Mouse (Mus musculus): Measurements from ENCODE around the gene Zfp708. TPM values are rescaled to one million over a fixed set of nuclear protein-coding genes. Genes with fewer than 3 reads are reported as not detected.
"Not testable (repeated sequence)": the region's sequence is repeated elsewhere in the genome, so short reads cannot be mapped to it uniquely, and the experiment has no call there.

Zfp708 gene
- polyA plus RNA-seq (2014; fragmentation: Nextera tagmentation; extraction: Ambion mirVana), result 9.9 and 10.2 TPM in 2 replicates

DNA sequence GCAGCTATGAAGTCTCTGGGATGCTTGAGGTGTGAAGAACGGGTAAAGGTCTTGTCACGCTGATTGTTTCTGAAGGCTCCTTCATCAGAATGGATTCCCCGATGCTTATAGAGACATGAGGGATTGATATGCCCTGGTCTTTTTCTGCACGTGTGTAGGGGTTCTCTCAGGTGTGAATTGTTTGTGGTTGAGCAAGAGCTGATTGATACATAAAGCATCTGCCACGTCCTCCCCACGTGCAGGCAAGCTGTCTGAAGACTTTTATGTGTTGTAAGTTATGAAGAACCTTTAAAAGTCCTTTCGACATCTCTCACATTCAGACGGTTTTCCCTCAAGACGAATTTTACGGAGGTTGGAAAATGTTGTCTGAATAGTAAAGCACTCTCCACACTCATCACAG is at the start of gene Zfp708:
Zfp708 (minus strand) TSS at position 101 of the 400 bp plus-strand sequence.
- Histone ChIP-seq H3K9ac (replicated peaks; ENCODE audit: low read depth, low read length) (no peak within 1 kb of the TSS), H3K4me1 (ENCODE audit: control insufficient read depth, insufficient read depth, low read length) (no peaks in the 10 kb centered on the region), H3K27me3 (ENCODE audit: control insufficient read depth, insufficient read depth, low read length) (no peaks in the 10 kb centered on the region), H3K36me3 (ENCODE audit: control insufficient read depth, insufficient read depth, low read length) (no peaks in the 10 kb centered on the region), H3K27ac (ENCODE audit: low read depth, low read length) (no peak within 1 kb of the TSS), H3K4me2 (ENCODE audit: low read depth, low read length) (no peak within 1 kb of the TSS), H3K4me3 (ENCODE audit: low read depth, low read length) (no peak within 1 kb of the TSS), H3K9me3 (ENCODE audit: control insufficient read depth, low read length) (no peaks in the 10 kb centered on the region)
- no peak for ATAC-seq (ENCODE audit: low read depth)
- 93% methylated on average over 10 of the region's 10 CpGs for WGBS

DNA sequence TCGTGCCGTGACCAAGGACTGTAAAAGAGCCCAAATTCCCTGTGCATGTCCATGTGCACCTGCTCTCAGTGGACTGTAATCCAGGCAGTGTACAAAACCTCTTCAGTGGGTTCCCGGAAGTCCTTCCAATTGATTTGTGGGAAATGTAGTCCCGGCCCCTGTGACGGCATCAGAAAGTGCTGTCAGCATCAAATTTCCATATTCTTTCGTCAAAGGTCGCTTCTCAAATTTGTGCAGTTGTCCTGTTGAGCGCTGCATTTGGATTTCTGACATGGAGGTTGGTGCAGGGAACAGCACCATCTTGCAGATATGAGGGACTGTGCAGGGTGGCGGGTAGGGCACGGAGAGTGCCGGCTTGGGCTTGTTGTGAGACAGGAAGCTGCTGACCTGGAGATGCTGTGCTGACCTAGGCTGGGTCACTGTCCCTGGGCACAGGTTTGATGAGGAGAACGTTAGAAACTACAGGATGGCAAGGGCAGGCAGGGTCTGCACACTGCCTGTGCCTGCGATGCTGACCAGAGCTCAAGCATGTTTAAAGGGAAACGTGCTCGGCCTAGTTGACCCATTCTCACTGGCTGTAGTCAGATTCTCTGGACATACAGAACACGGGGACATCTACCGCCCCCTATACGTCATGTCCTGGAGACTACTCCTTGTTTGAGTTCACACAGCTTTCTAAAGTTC is 30.4 kb upstream of the Zfp708 start:
- 1% methylated on average over 18 of the region's 18 CpGs for WGBS
- H3K4me1 ChIP-seq (ENCODE audit: control insufficient read depth, insufficient read depth, low read length), result no peaks in the 10 kb centered on the region; the same call in 1 of the 2 replicates
- peak overlapping the region; percentile 78 for H3K27ac ChIP-seq (ENCODE audit: low read depth, low read length)
- peak overlapping the region; percentile 81 for H3K4me2 ChIP-seq (ENCODE audit: low read depth, low read length)
- no peaks in the 10 kb centered on the region for H3K27me3 ChIP-seq (ENCODE audit: control insufficient read depth, insufficient read depth, low read length)
- H3K9me3 ChIP-seq (ENCODE audit: control insufficient read depth, low read length), result no peaks in the 10 kb centered on the region
- peak overlapping the region; percentile 76 for H3K9ac ChIP-seq (replicated peaks; ENCODE audit: low read depth, low read length)
- H3K4me3 ChIP-seq (ENCODE audit: low read depth, low read length), result peak overlapping the region; percentile 72
- peak; percentile 98 for ATAC-seq (ENCODE audit: low read depth)
- no peaks in the 10 kb centered on the region for H3K36me3 ChIP-seq (ENCODE audit: control insufficient read depth, insufficient read depth, low read length)

DNA sequence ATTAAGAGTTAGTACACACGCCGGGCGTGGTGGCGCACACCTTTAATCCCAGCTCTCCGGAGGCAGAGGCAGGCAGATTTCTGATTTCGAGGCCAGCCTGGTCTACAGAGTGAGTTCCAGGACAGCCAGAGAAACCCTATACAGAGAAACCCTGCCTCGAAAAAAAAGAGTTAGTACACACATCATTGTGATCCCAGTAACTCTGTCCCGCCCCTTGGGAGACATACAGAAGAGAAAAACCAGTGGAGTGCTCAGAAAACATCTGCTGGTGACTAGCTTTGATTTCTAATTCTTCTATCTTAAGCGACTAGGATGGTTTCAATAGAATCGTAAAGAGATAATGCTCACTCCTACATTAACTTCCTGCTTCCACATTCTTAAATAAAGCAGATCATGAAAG is 29.7 kb upstream of the Zfp708 start:
- H3K4me1 ChIP-seq (ENCODE audit: control insufficient read depth, insufficient read depth, low read length), result not testable (repeated sequence)

DNA sequence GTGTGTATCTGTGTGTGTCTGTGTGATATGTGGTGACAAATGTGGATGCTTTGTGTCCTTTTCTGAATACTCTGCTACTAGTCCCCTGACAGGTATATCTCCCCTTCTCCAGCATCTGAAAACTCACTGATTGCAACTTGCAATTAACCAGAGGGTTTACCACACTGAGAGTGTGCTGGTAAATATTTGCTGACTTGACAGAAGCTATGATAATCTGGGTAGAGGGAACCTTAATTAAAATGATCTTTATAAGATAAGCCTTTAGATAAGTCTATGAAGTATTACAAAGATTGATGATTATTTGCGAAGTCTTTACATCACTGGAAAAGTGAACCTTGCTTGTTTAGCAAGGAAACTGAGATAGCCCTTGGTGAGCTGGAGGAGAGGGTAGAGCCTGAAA is 26.7 kb upstream of the Zfp708 start:
- no peaks in the 10 kb centered on the region for H3K36me3 ChIP-seq (ENCODE audit: control insufficient read depth, insufficient read depth, low read length)
- WGBS, result 90% methylated on average over 1 of the region's 1 CpGs

More for the DNA sequence above, 29.7 kb upstream of the Zfp708 start:
- Histone ChIP-seq H3K27ac (ENCODE audit: low read depth, low read length) (peak overlapping the region; percentile 78; the same call in 1 of the 2 replicates), H3K4me3 (ENCODE audit: low read depth, low read length) (peak overlapping the region; percentile 72; the same call in 1 of the 2 replicates), H3K4me2 (ENCODE audit: low read depth, low read length) (peak overlapping the region; percentile 81)
- H3K36me3 ChIP-seq (ENCODE audit: control insufficient read depth, insufficient read depth, low read length); H3K9me3 ChIP-seq (ENCODE audit: control insufficient read depth, low read length); H3K27me3 ChIP-seq (ENCODE audit: control insufficient read depth, insufficient read depth, low read length); H3K9ac ChIP-seq (replicated peaks; ENCODE audit: low read depth, low read length): not testable (repeated sequence)
- 0 out of 2 replicates have a peak, but pooled peaks have one; percentile 35 for ATAC-seq (ENCODE audit: low read depth)
- WGBS, result 74% methylated on average over 10 of the region's 10 CpGs

DNA sequence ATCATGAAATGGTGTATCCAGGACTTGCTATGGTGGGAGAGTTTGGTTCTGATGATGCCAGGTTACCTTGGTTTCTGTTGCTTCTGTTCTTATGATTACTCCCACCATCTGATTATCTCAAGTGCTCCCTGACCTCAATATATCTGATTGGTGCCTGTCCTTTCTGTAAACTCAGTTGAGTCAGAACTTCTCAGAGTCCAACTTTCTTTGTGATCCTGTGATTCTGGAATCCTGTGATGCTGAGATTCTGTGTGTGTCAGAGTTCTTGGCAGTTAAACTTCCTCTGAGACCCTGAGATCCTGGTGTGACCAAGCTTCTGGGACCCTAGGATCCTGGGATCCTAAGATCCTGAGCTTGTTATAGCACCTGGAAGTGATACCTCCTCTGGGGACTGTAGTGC is 23.6 kb upstream of the Zfp708 start, which contains the start of gene Zfp759:
Zfp759 (plus strand) TSS at position 301 of the 400 bp plus-strand sequence.
- H3K4me1 ChIP-seq (ENCODE audit: control insufficient read depth, insufficient read depth, low read length); H3K4me3 ChIP-seq (ENCODE audit: low read depth, low read length); H3K9ac ChIP-seq (replicated peaks; ENCODE audit: low read depth, low read length); ATAC-seq (ENCODE audit: low read depth); H3K9me3 ChIP-seq (ENCODE audit: control insufficient read depth, low read length); H3K27ac ChIP-seq (ENCODE audit: low read depth, low read length); H3K27me3 ChIP-seq (ENCODE audit: control insufficient read depth, insufficient read depth, low read length); H3K4me2 ChIP-seq (ENCODE audit: low read depth, low read length); H3K36me3 ChIP-seq (ENCODE audit: control insufficient read depth, insufficient read depth, low read length): not testable (repeated sequence)

More for the DNA sequence above, 26.7 kb upstream of the Zfp708 start:
- H3K9me3 ChIP-seq (ENCODE audit: control insufficient read depth, low read length), result no peaks in the 10 kb centered on the region
- no peak overlapping the region for H3K4me2 ChIP-seq (ENCODE audit: low read depth, low read length)
- no peaks in the 10 kb centered on the region for H3K27me3 ChIP-seq (ENCODE audit: control insufficient read depth, insufficient read depth, low read length)
- H3K4me3 ChIP-seq (ENCODE audit: low read depth, low read length), result no peak overlapping the region
- H3K4me1 ChIP-seq (ENCODE audit: control insufficient read depth, insufficient read depth, low read length), result no peaks in the 10 kb centered on the region; the same call in 1 of the 2 replicates
- ATAC-seq (ENCODE audit: low read depth), result no peak
- H3K27ac ChIP-seq (ENCODE audit: low read depth, low read length), result no peak overlapping the region
- H3K9ac ChIP-seq (replicated peaks; ENCODE audit: low read depth, low read length), result no peak overlapping the region

DNA sequence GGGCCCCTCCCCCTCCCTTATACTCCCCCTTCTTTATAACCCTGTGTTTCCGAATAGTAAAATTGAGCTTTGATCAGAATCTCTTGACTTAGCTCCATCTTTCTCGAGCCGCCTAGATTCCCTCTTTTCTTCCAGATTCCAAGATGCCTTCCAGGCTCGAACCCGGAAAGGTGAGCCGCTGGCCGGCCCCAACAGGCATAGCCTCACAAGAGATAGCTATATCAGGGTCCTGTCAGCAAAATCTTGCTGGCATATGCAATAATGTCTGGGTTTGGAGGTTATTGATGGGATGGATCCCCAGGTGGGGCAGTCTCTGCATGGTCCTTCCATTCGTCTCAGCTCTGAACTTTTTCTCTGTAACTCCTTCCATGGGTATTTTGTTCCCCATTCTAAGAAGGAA is 18.4 kb upstream of the Zfp708 start, which contains the start of gene Rslcan18:
Rslcan18 (minus strand) TSS at position 101 of the 400 bp plus-strand sequence.
- not testable (repeated sequence) for H3K36me3 ChIP-seq (ENCODE audit: control insufficient read depth, insufficient read depth, low read length); H3K9me3 ChIP-seq (ENCODE audit: control insufficient read depth, low read length); H3K27ac ChIP-seq (ENCODE audit: low read depth, low read length); ATAC-seq (ENCODE audit: low read depth); H3K4me1 ChIP-seq (ENCODE audit: control insufficient read depth, insufficient read depth, low read length); H3K27me3 ChIP-seq (ENCODE audit: control insufficient read depth, insufficient read depth, low read length); H3K4me2 ChIP-seq (ENCODE audit: low read depth, low read length); H3K9ac ChIP-seq (replicated peaks; ENCODE audit: low read depth, low read length); H3K4me3 ChIP-seq (ENCODE audit: low read depth, low read length)
- 92% methylated on average over 8 of the region's 8 CpGs for WGBS

DNA sequence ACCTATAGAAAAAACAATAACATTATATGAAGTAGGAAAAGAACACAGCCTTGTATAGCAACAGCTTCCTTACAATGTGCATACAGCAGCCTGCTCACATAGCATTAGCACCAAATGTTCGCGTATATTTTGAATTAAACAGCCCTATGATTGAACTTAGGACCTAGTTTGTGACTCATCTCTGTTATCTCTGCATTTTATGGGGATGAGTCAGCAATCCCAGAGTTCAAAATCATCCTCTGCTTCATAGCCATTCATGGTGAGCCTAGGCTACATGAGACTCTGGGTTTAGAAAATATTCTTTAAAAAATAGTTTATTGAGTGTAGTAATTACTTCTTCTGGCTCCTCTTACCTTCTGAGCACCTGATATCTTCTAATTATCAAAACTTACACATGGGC is 15.5 kb upstream of the Zfp708 start:
- Histone ChIP-seq H3K9ac (replicated peaks; ENCODE audit: low read depth, low read length) (no peak overlapping the region), H3K4me3 (ENCODE audit: low read depth, low read length) (no peak overlapping the region), H3K4me2 (ENCODE audit: low read depth, low read length) (no peak overlapping the region), H3K9me3 (ENCODE audit: control insufficient read depth, low read length) (no peaks in the 10 kb centered on the region), H3K4me1 (ENCODE audit: control insufficient read depth, insufficient read depth, low read length) (no peaks in the 10 kb centered on the region), H3K27ac (ENCODE audit: low read depth, low read length) (no peak overlapping the region), H3K36me3 (ENCODE audit: control insufficient read depth, insufficient read depth, low read length) (no peaks in the 10 kb centered on the region), H3K27me3 (ENCODE audit: control insufficient read depth, insufficient read depth, low read length) (no peaks in the 10 kb centered on the region)
- no peak for ATAC-seq (ENCODE audit: low read depth)
- WGBS, result 100% methylated on average over 2 of the region's 2 CpGs

DNA sequence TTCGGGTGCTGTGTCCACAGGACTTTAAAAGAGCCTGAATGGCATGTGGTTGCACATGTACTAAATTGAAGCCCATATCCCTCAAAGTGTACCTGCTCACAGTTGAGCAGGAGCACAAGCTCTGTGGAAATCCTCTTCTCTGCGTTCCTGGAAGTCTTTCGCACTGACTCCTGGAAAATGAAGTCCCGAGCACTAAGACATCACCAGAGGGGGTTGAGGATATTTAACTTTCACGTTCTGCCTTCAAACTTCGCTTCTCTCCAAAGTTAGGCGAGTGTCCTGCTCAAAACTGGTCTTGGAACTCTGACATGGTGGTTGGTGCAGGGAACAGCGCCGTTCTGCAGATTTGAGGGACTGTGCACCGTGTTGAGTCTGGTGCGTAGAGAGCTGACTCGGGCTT is 14.3 kb upstream of the Zfp708 start:
- Histone ChIP-seq H3K4me3 (ENCODE audit: low read depth, low read length) (no peak overlapping the region), H3K36me3 (ENCODE audit: control insufficient read depth, insufficient read depth, low read length) (no peaks in the 10 kb centered on the region), H3K4me2 (ENCODE audit: low read depth, low read length) (no peak overlapping the region), H3K27me3 (ENCODE audit: control insufficient read depth, insufficient read depth, low read length) (no peaks in the 10 kb centered on the region), H3K9me3 (ENCODE audit: control insufficient read depth, low read length) (no peaks in the 10 kb centered on the region), H3K4me1 (ENCODE audit: control insufficient read depth, insufficient read depth, low read length) (0 out of 2 replicates have a peak, but pooled peaks cover 4% of the 10 kb centered on the region), H3K9ac (replicated peaks; ENCODE audit: low read depth, low read length) (no peak overlapping the region), H3K27ac (ENCODE audit: low read depth, low read length) (no peak overlapping the region)
- 82% methylated on average over 12 of the region's 12 CpGs for WGBS
- ATAC-seq (ENCODE audit: low read depth), result no peak

DNA sequence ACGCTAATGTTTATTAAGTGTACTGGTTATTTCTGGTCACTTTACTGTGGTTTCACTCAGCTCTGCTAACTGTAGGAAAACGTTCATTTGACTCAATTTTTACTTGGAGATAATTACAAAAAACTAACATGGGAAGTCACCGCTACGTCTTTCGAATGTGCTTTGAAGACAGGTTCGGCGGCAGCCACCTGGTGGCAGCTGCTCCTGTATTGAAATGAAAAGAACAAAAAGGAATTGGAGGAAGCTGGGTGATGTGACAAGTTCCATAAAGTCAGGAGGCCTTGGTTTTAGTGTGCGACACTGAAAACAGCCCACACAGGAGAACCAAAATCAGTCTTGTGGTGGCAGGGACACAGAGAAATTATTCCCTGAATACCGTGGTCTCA is 11.0 kb upstream of the Zfp708 start:
- 4% methylated on average over 9 of the region's 9 CpGs for WGBS
- peak overlapping the region; percentile 60 for H3K4me3 ChIP-seq (ENCODE audit: low read depth, low read length)
- ATAC-seq (ENCODE audit: low read depth), result peak; percentile 80
- H3K4me2 ChIP-seq (ENCODE audit: low read depth, low read length), result peak overlapping the region; percentile 67
- H3K9ac ChIP-seq (replicated peaks; ENCODE audit: low read depth, low read length), result no peak overlapping the region
- no peaks in the 10 kb centered on the region for H3K27me3 ChIP-seq (ENCODE audit: control insufficient read depth, insufficient read depth, low read length)
- H3K27ac ChIP-seq (ENCODE audit: low read depth, low read length), result peak overlapping the region; percentile 12; the same call in 1 of the 2 replicates
- H3K36me3 ChIP-seq (ENCODE audit: control insufficient read depth, insufficient read depth, low read length), result no peaks in the 10 kb centered on the region
- no peaks in the 10 kb centered on the region; the same call in 1 of the 2 replicates for H3K9me3 ChIP-seq (ENCODE audit: control insufficient read depth, low read length)
- 0 out of 2 replicates have a peak, but pooled peaks cover 4% of the 10 kb centered on the region for H3K4me1 ChIP-seq (ENCODE audit: control insufficient read depth, insufficient read depth, low read length)

Data from neural tube, embryonic 14.5 days (tissue).